Mouse (Mus musculus) hindbrain, embryonic 12.5 days (tissue): ENCODE data around the gene Cyp4f18. TPM values are rescaled to one million over a fixed set of nuclear protein-coding genes. Genes with fewer than 3 reads are reported as not detected.
"Not testable (repeated sequence)": the region's sequence is repeated elsewhere in the genome, so short reads cannot be mapped to it uniquely, and the experiment has no call there.

Source experiments
- ATAC-seq: fragments of 200-750 bp; cut with Nextera tagmentation; 2 replicates; pipeline ENCODE4 v1.8.0; 2017; ENCODE audit warnings: moderate TSS enrichment; ENCODE audit not compliant: low FRiP score
- H3K27ac ChIP-seq: fragments of 300-500 bp; sonication (generic); 2 replicates; pipeline ENCODE4 v1.5.1; 2016; ENCODE audit warnings: mild to moderate bottlenecking
- H3K27me3 ChIP-seq: fragments of 300-500 bp; sonication (generic); 2 replicates; pipeline ENCODE4 v1.6.1; 2016; ENCODE audit warnings: mild to moderate bottlenecking
- H3K36me3 ChIP-seq: fragments of 300-500 bp; sonication (generic); 2 replicates; pipeline ENCODE4 v1.6.1; 2016; ENCODE audit warnings: mild to moderate bottlenecking
- H3K4me1 ChIP-seq: fragments of 300-500 bp; sonication (generic); 2 replicates; pipeline ENCODE4 v1.6.1; 2016
- H3K4me2 ChIP-seq: fragments of 300-500 bp; sonication (generic); replicated peaks from 2 replicates; pipeline ENCODE4 v1.6.1; 2016; ENCODE audit warnings: mild to moderate bottlenecking
- H3K4me3 ChIP-seq: fragments of 300-500 bp; sonication (generic); 2 replicates; pipeline ENCODE4 v1.5.1; 2016; ENCODE audit warnings: mild to moderate bottlenecking
- H3K9ac ChIP-seq: fragments of 300-500 bp; sonication (generic); 2 replicates; pipeline ENCODE4 v1.6.1; 2016; ENCODE audit warnings: mild to moderate bottlenecking, moderate library complexity
- H3K9me3 ChIP-seq: fragments of 300-500 bp; sonication (generic); replicated peaks from 2 replicates; pipeline ENCODE4 v1.6.1; 2016; ENCODE audit warnings: mild to moderate bottlenecking
- WGBS: fragments of 180-500 bp; shearing (Covaris S2); methylation state at CpG from one replicate; pipeline ENCODE4 v1.1.7; 2016; 5-methylcytosine and 5-hydroxymethylcytosine counted together
- polyA plus RNA-seq: library from polyadenylated mRNA; unstranded; fragments of >200 nt; fragmentation: Nextera tagmentation; extraction: Ambion mirVana; gene quantifications from 2 replicates; pipeline ENCODE4 v1.2.1, GENCODE M21; 2016

Cyp4f18 gene
- polyA plus RNA-seq, 1 experiment from 2014 or later = 0.27 TPM

GRCm38 (mm10) chr8:71968636-71969035 is 40.8 kb downstream of the Cyp4f18 start:
- 0 out of 2 replicates have a peak, but pooled peaks cover 5% of the 10 kb centered on the region for H3K9me3 ChIP-seq
- no peaks in the 10 kb centered on the region for H3K27me3 ChIP-seq
- H3K27ac ChIP-seq = no peak overlapping the region
- no peak overlapping the region for H3K9ac ChIP-seq
- 94% methylated on average over 6 of the region's 6 CpGs for WGBS
- H3K4me3 ChIP-seq = no peak overlapping the region
- no peaks in the 10 kb centered on the region for H3K4me1 ChIP-seq
- H3K4me2 ChIP-seq = no peak overlapping the region
- H3K36me3 ChIP-seq = peaks cover 55% of the 10 kb centered on the region
- no peak for ATAC-seq

DNA sequence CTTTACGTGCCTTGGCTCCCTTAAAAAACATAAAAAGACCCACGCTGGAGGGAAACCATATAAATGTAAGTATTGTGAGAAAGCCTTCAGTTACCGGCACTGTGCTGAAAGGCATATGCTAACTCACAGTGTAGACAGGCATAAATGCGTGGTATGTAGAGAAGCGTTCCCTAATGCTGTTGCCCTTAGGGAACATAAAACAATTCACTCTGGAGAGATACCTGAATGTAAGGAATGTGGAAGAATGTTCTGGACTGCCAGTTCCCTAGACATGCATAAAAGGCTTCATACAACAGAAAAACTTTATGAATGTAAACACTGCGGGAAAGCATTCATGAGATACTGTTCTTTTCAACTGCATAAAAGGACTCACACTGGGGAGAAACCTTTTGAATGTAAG is 41.3 kb downstream of the Cyp4f18 start:
- Histone ChIP-seq H3K9me3 (0 out of 2 replicates have a peak, but pooled peaks cover 5% of the 10 kb centered on the region), H3K36me3 (peaks cover 55% of the 10 kb centered on the region), H3K9ac (no peak overlapping the region), H3K4me3 (no peak overlapping the region), H3K4me1 (no peaks in the 10 kb centered on the region), H3K27me3 (no peaks in the 10 kb centered on the region), H3K27ac (no peak overlapping the region), H3K4me2 (no peak overlapping the region)
- 91% methylated on average over 6 of the region's 6 CpGs for WGBS
- ATAC-seq = no peak

DNA sequence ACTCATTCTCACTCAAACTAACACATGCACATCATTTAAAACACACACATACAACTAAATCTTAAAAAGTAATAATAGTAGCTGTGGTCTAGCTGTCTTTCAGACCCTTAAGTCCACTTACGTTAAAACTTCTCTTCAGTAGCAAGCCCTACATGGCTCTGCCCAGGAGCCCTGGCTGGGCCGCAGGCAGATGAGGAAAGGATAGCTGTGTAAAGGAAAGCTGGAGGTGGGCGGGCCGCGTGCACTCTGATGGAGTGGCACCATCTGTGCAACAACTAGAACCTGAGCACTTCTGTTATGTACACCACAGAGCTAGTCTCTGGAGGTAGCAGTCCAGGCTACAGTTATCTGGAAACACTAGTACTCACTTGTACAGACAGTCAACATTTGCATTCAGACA is 42.2 kb downstream of the Cyp4f18 start:
- over 99% methylated on average over 5 of the region's 5 CpGs for WGBS

DNA sequence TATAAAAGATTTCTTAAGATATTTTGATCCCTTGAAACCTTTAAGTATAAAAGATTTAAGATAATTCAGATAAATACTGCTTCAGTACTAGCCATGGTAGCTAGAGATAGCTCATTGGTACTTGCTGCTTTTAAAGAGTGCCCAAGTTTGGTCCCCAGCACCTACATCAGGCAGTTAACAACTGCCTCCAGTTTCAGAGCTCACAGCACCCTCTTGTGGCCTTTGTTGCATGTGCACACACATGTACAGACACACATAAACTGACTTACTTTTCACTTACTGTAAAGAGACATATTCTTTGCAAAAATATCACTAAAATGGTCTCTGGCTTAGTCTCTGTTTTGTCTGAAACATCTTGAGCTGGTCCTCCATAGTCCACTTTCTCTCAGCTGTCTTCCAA is 43.0 kb downstream of the Cyp4f18 start:
- ATAC-seq = no peak
- peaks cover 59% of the 10 kb centered on the region for H3K36me3 ChIP-seq
- no peak overlapping the region for H3K9ac ChIP-seq
- H3K4me3 ChIP-seq = no peak overlapping the region
- no peaks in the 10 kb centered on the region for H3K27me3 ChIP-seq
- H3K9me3 ChIP-seq = 0 out of 2 replicates have a peak, but pooled peaks cover 5% of the 10 kb centered on the region
- H3K27ac ChIP-seq = no peak overlapping the region
- no peaks in the 10 kb centered on the region for H3K4me1 ChIP-seq
- no peak overlapping the region for H3K4me2 ChIP-seq

More for the DNA sequence above, 42.2 kb downstream of the Cyp4f18 start:
- ATAC-seq = no peak
- H3K4me1 ChIP-seq = no peaks in the 10 kb centered on the region
- no peak overlapping the region for H3K4me2 ChIP-seq
- H3K9me3 ChIP-seq = 0 out of 2 replicates have a peak, but pooled peaks cover 5% of the 10 kb centered on the region
- no peaks in the 10 kb centered on the region for H3K27me3 ChIP-seq
- H3K9ac ChIP-seq = no peak overlapping the region
- no peak overlapping the region for H3K4me3 ChIP-seq
- peaks cover 55% of the 10 kb centered on the region for H3K36me3 ChIP-seq
- no peak overlapping the region for H3K27ac ChIP-seq

- peaks cover 60% of the 10 kb centered on the region for H3K36me3 ChIP-seq
- H3K4me2 ChIP-seq = no peak overlapping the region
- ATAC-seq = no peak
- WGBS = 97% methylated on average over 2 of the region's 2 CpGs
- H3K27me3 ChIP-seq = no peaks in the 10 kb centered on the region
- no peaks in the 10 kb centered on the region for H3K4me1 ChIP-seq
- no peak overlapping the region for H3K9ac ChIP-seq
- 0 out of 2 replicates have a peak, but pooled peaks cover 5% of the 10 kb centered on the region for H3K9me3 ChIP-seq
- no peak overlapping the region for H3K4me3 ChIP-seq
- H3K27ac ChIP-seq = no peak overlapping the region
Measured at GRCm38 (mm10) chr8:71965166-71965565, 44.3 kb downstream of the Cyp4f18 start.

GRCm38 (mm10) chr8:71964051-71964450 is 45.4 kb downstream of the Cyp4f18 start:
- H3K36me3 ChIP-seq = peaks cover 55% of the 10 kb centered on the region
- 93% methylated on average over 3 of the region's 3 CpGs for WGBS

GRCm38 (mm10) chr8:71961796-71962195 is 47.6 kb downstream of the Cyp4f18 start:
- Histone ChIP-seq H3K36me3 (peaks cover 33% of the 10 kb centered on the region), H3K27me3 (no peaks in the 10 kb centered on the region), H3K9me3 (0 out of 2 replicates have a peak, but pooled peaks cover under 1% of the 10 kb centered on the region), H3K27ac (no peak overlapping the region), H3K4me1 (no peaks in the 10 kb centered on the region), H3K4me3 (no peak overlapping the region), H3K4me2 (no peak overlapping the region), H3K9ac (no peak overlapping the region)
- 92% methylated on average over 5 of the region's 5 CpGs for WGBS
- ATAC-seq = no peak

More at GRCm38 (mm10) chr8:71964051-71964450, 45.4 kb downstream of the Cyp4f18 start:
- 0 out of 2 replicates have a peak, but pooled peaks cover 5% of the 10 kb centered on the region for H3K9me3 ChIP-seq
- no peak overlapping the region for H3K9ac ChIP-seq
- no peaks in the 10 kb centered on the region for H3K27me3 ChIP-seq
- no peak overlapping the region for H3K4me3 ChIP-seq
- ATAC-seq = no peak
- H3K4me1 ChIP-seq = no peaks in the 10 kb centered on the region
- no peak overlapping the region for H3K27ac ChIP-seq
- H3K4me2 ChIP-seq = no peak overlapping the region

- H3K4me3 ChIP-seq = no peak overlapping the region
- H3K27ac ChIP-seq = no peak overlapping the region
- no peak for ATAC-seq
- H3K4me2 ChIP-seq = no peak overlapping the region
- no peaks in the 10 kb centered on the region for H3K4me1 ChIP-seq
- peaks cover 20% of the 10 kb centered on the region for H3K36me3 ChIP-seq
- no peaks in the 10 kb centered on the region for H3K27me3 ChIP-seq
- H3K9ac ChIP-seq = no peak overlapping the region
- no peaks in the 10 kb centered on the region for H3K9me3 ChIP-seq
Measured at GRCm38 (mm10) chr8:71960483-71960882, 48.9 kb downstream of the Cyp4f18 start.

GRCm38 (mm10) chr8:71954666-71955065 is 54.8 kb downstream of the Cyp4f18 start:
- H3K27ac ChIP-seq = no peak overlapping the region
- peaks cover 15% of the 10 kb centered on the region for H3K4me1 ChIP-seq
- no peak overlapping the region for H3K4me2 ChIP-seq
- H3K36me3 ChIP-seq = peaks cover 18% of the 10 kb centered on the region; the same call in 1 of the 2 replicates
- peaks cover 16% of the 10 kb centered on the region for H3K9me3 ChIP-seq
- no peak overlapping the region for H3K9ac ChIP-seq
- ATAC-seq = no peak
- H3K27me3 ChIP-seq = no peaks in the 10 kb centered on the region
- 95% methylated on average over 9 of the region's 9 CpGs for WGBS
- H3K4me3 ChIP-seq = no peak overlapping the region

GRCm38 (mm10) chr8:71952961-71953700 is 56.3 kb downstream of the Cyp4f18 start:
- peaks cover 16% of the 10 kb centered on the region for H3K9me3 ChIP-seq
- H3K27me3 ChIP-seq, H3K4me3 ChIP-seq, H3K4me2 ChIP-seq, H3K9ac ChIP-seq, ATAC-seq, H3K27ac ChIP-seq: not testable (repeated sequence)
- whole genome bisulfite sequencing = 96% methylated on average over 16 of the region's 16 CpGs
- peaks cover 18% of the 10 kb centered on the region; the same call in 1 of the 2 replicates for H3K36me3 ChIP-seq
- peaks cover 15% of the 10 kb centered on the region for H3K4me1 ChIP-seq

DNA sequence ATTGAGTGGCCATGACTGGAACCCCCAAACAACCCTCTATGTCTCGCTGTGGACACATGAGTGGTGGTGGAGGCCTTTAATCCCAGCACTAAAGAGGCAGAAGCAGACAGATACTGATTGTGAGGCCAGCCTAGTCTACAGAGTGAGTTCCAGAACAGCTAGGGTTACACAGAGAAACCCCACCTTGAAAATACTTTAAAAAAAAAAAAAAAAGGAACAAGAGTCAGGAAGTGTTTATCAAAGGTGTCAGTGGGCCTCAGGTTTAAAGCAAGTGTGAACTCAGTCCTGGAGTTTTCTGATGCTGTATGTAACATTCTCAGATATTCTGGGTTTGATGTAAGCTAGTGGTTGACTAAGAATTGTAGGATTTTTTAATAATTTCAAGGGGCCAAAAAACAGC is 56.9 kb downstream of the Cyp4f18 start:
- Histone ChIP-seq H3K27me3 (no peaks in the 10 kb centered on the region), H3K36me3 (peaks cover 18% of the 10 kb centered on the region; the same call in 1 of the 2 replicates), H3K4me2 (peak overlapping the region; percentile 61), H3K4me3 (no peak overlapping the region), H3K9ac (no peak overlapping the region), H3K9me3 (peaks cover 16% of the 10 kb centered on the region), H3K4me1 (peaks cover 15% of the 10 kb centered on the region), H3K27ac (no peak overlapping the region)
- 97% methylated on average over 1 of the region's 1 CpGs for WGBS
- no peak for ATAC-seq

DNA sequence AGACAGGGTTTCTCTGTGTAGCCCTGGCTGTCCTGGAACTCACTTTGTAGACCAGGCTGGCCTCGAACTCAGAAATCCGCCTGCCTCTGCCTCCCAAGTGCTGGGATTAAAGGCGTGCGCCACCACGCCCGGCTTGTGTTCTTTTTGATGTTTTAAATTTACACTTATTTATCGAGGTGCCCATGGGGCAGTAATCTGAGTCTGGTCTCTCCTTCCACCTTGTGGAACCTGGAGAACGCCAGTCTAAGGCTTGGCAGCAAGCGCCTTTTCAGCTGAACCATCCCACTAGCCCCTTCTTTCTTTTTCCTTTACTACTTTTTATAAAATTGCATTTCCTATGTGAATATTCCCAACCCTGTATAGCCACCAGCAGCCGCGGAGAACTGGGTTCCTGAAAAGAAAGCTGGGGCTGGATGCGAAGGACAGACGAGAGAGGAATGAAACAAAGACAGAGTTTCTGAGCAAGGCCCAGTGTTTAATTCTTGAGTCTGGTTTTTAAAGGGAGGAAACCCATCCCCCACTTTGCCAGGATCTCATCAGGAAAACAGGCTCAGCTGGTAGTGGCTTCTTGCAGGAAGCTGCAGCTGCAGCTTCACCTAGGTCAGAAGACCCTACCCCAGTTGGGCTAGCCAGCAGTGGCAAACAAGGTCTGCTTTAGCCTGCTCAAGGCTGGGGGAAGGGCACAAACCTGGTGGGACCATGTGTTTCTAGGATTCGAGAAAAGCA is 57.8 kb downstream of the Cyp4f18 start:
- H3K4me1 ChIP-seq = peaks cover 15% of the 10 kb centered on the region
- H3K4me3 ChIP-seq = peak overlapping the region; percentile 65
- peak overlapping the region; percentile 55; the same call in 1 of the 2 replicates for H3K27ac ChIP-seq
- H3K36me3 ChIP-seq = peaks cover 18% of the 10 kb centered on the region; the same call in 1 of the 2 replicates
- peak overlapping the region; percentile 61 for H3K4me2 ChIP-seq
- H3K9ac ChIP-seq = peak overlapping the region; percentile 25
- H3K27me3 ChIP-seq = no peaks in the 10 kb centered on the region
- peaks cover 16% of the 10 kb centered on the region for H3K9me3 ChIP-seq
- no peak for ATAC-seq
- WGBS = 40% methylated on average over 14 of the region's 14 CpGs
